Mouse (Mus musculus) NIH3T3 (cell line): ENCODE results near the gene Ube2n.
"Not testable (repeated sequence)": the region's sequence is repeated elsewhere in the genome, so short reads cannot be mapped to it uniquely, and the experiment has no call there.

Experiments used
- DNase-seq: peaks from one replicate; pipeline ENCODE4 v3.0.0-alpha.2; 2012; ENCODE audit warnings: low read depth

The Ube2n gene

GRCm38 (mm10) chr10:95525871-95526270 is 10.9 kb downstream of the Ube2n start:
- no peak for DNase-seq

GRCm38 (mm10) chr10:95526495-95527122 is 11.7 kb downstream of the Ube2n start:
- DNase-seq = peak; percentile 48

GRCm38 (mm10) chr10:95530551-95531121 is 15.7 kb downstream of the Ube2n start:
- DNase-seq = no peak

- DNase-seq = no peak
Observed at GRCm38 (mm10) chr10:95532916-95533315, 18.0 kb downstream of the Ube2n start.

- DNase-seq = no peak
Observed at GRCm38 (mm10) chr10:95533382-95533781, 18.4 kb downstream of the Ube2n start.

- DNase-seq = no peak
Observed at GRCm38 (mm10) chr10:95535399-95536221, 20.7 kb downstream of the Ube2n start.

GRCm38 (mm10) chr10:95536222-95536541 is 21.2 kb downstream of the Ube2n start:
- no peak for DNase-seq

GRCm38 (mm10) chr10:95539260-95539659 is 24.3 kb downstream of the Ube2n start:
- no peak for DNase-seq

GRCm38 (mm10) chr10:95539841-95540240 is 24.9 kb downstream of the Ube2n start:
- DNase-seq = no peak

GRCm38 (mm10) chr10:95542916-95543315 is 28.0 kb downstream of the Ube2n start:
- DNase-seq = no peak

GRCm38 (mm10) chr10:95543377-95543776 is 28.4 kb downstream of the Ube2n start:
- DNase-seq = no peak

- no peak for DNase-seq
Observed at GRCm38 (mm10) chr10:95544004-95544403, 29.1 kb downstream of the Ube2n start.

- no peak for DNase-seq
Observed at GRCm38 (mm10) chr10:95544651-95545050, 29.7 kb downstream of the Ube2n start.

GRCm38 (mm10) chr10:95545051-95545450 is 30.1 kb downstream of the Ube2n start:
- peak; percentile 82 for DNase-seq

- no peak for DNase-seq
Observed at GRCm38 (mm10) chr10:95546178-95546577, 31.2 kb downstream of the Ube2n start.

- no peak for DNase-seq
Observed at GRCm38 (mm10) chr10:95548154-95548826, 33.3 kb downstream of the Ube2n start.

GRCm38 (mm10) chr10:95549080-95549479 is 34.1 kb downstream of the Ube2n start:
- not testable (repeated sequence) for DNase-seq

GRCm38 (mm10) chr10:95550506-95550905 is 35.6 kb downstream of the Ube2n start:
- DNase-seq = peak; percentile 75

- DNase-seq = peak; percentile 74
Observed at GRCm38 (mm10) chr10:95551752-95552151, 36.8 kb downstream of the Ube2n start.

GRCm38 (mm10) chr10:95552326-95552725 is 37.4 kb downstream of the Ube2n start:
- DNase-seq = no peak

GRCm38 (mm10) chr10:95555866-95556265 is 40.9 kb downstream of the Ube2n start:
- DNase-seq = no peak

GRCm38 (mm10) chr10:95557337-95557828 is 42.4 kb downstream of the Ube2n start:
- DNase-seq = peak; percentile 69
